Mouse (Mus musculus): ENCODE data around the gene Csnk2a1.
"Not testable (repeated sequence)": the region's sequence is repeated elsewhere in the genome, so short reads cannot be mapped to it uniquely, and the experiment has no call there.

The Csnk2a1 gene

DNA sequence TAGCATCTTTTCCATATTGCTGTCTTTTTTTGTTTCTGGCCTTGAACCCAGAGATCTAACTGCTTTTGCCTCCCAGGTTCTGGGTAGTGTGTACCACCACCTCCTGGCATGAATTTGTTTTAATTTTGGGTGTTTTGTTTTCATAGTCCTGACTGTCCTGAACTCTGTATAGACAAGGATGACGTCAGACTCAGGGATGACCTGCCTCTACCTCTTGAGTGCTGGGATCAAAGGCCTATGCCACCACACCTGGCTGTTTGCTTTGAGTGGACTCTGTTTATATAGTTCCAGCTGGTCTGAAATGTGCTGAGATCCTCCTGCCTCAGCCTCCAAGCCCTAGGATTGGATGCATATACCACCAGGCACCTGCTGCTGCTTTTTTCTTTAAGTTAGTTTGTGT is 11.3 kb downstream of the Csnk2a1 start:
- DNase-seq (ENCODE audit: low spot score), result no peak

GRCm38 (mm10) chr2:152240580-152240979 is 13.9 kb downstream of the Csnk2a1 start:
- DNase-seq (ENCODE audit: low spot score), result no peak

GRCm38 (mm10) chr2:152247213-152247612 is 20.6 kb downstream of the Csnk2a1 start:
- DNase-seq (ENCODE audit: low spot score), result no peak

DNA sequence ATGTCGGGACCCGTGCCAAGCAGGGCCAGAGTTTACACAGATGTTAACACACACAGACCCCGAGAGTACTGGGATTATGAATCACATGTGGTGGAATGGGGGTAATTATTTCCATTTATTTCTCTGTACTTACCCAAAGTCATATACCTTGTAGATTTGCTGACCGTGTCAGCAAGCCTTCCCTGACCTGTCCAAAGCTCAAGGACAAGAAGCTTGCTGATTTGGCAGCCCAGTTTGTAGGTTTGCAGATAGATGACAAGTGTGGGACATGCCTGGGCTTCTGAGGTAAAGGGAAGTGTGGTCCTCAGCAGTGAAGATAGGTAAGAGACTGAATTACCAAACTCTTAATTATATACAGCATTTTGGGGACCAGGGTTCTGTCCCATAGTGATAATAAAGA is 23.9 kb downstream of the Csnk2a1 start:
- no peak for DNase-seq (ENCODE audit: low spot score)

- no peak for DNase-seq (ENCODE audit: low spot score)
These were observed 33.1 kb downstream of the Csnk2a1 start for GRCm38 (mm10) chr2:152259739-152260138.

DNA sequence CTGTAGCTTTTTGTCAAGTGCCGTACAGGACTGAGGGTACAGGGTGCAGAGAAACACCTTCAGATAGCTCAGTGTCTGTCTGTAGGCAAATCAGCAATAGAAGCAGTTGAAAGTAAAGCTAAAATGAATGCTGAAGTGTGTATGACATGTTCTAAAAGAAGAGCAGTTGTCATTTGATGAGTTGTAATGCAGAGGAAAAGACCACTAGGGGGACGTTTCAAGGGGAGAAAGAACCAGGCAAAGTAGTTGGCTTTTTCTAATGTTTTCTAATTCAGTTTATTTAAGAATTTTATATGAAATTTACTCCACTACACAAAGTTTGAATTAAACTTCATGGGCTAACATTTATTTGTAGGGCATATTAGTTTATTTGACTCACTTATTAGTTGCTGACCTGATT is 47.0 kb downstream of the Csnk2a1 start:
- peak; percentile 23 for DNase-seq (ENCODE audit: low spot score)

DNA sequence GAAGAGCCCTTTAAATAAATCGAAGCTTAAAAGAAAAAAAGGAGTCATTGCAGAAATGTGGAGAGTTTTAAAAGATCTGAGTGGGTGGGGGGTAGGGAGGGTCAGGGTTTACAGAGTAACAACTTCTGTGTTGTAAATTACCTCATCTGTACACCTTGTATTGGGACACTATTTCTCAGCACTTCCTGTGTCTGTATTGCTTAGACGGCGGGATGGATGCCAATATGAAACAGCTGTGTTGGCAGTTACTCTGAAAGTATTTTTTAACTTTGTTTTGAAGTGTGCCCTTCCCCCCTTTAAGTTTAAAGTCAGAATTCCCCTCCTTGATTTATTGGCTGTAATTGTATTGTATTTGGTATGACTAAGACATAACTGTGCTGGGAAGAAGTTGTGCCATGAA is 54.8 kb downstream of the Csnk2a1 start:
- no peak for DNase-seq (ENCODE audit: low spot score)

- no peak for DNase-seq (ENCODE audit: low spot score)
These were observed 60.9 kb downstream of the Csnk2a1 start for GRCm38 (mm10) chr2:152287560-152287959.

DNA sequence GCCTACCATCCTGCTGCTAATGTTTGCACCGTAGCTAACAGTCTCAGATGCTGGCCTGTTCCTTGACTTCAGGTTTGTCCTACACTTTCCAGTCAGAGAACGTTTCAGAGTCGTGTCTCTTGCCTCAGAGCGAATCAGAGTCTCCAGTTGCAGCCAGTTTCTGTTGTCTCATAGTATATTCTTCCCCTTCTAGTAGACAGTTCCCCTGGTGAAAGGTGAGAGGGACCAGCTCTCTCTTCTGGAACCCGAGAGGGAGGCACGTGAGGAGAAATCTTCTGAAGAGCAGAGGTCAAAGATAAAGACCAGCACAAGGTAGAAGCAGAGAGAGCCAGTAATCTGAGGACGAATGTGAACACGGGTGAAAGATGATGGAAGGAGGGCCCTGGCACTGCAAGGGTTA is 61.4 kb downstream of the Csnk2a1 start:
- no peak for DNase-seq (ENCODE audit: low spot score)

DNA sequence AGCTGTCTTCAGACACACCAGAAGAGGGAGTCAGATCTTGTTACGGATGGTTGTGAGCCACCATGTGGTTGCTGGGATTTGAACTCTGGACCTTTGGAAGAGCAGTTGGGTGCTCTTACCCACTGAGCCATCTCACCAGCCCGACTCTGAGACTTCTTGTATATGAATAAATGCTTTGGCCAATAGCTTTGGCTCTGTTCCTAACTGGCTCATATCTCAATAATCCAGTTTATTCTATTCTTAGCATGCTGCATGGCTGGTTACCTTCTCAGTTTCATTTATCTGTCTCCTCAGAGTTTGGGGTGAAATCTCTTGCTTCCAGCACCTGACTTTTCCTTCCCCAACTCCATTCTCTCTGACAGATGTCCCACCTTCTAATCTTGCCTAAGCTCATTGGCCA is 63.0 kb downstream of the Csnk2a1 start:
- DNase-seq (ENCODE audit: low spot score), result not testable (repeated sequence)

GRCm38 (mm10) chr2:152292475-152292874 is 65.8 kb downstream of the Csnk2a1 start:
- no peak for DNase-seq (ENCODE audit: low spot score)

DNA sequence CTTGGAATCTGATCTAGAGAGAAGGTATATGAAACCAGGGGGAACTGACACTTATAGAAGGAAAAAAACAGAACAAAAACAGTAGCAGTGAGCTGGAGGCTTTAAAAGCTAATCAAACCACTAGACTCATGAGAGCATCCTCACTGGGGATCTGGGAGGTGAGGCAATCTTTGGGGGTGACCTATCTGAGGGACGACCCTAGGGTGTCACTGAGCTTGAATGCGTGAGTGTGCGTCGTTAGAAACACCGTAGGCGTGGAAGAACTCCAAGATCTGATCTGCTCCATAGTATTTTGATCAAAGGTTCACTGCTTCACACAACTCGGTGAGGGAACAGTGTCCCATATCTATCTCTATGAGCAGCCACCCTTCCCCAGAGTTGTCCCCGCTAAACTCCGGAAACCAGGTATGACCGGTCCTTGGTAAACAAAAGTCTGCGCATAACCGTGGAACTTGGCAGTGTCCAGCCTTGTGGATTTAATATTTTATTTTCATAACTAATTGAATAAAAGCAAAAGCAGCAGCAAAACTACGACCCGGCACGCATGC is 66.6 kb downstream of the Csnk2a1 start:
- DNase-seq (ENCODE audit: low spot score), result peak; percentile 42

DNA sequence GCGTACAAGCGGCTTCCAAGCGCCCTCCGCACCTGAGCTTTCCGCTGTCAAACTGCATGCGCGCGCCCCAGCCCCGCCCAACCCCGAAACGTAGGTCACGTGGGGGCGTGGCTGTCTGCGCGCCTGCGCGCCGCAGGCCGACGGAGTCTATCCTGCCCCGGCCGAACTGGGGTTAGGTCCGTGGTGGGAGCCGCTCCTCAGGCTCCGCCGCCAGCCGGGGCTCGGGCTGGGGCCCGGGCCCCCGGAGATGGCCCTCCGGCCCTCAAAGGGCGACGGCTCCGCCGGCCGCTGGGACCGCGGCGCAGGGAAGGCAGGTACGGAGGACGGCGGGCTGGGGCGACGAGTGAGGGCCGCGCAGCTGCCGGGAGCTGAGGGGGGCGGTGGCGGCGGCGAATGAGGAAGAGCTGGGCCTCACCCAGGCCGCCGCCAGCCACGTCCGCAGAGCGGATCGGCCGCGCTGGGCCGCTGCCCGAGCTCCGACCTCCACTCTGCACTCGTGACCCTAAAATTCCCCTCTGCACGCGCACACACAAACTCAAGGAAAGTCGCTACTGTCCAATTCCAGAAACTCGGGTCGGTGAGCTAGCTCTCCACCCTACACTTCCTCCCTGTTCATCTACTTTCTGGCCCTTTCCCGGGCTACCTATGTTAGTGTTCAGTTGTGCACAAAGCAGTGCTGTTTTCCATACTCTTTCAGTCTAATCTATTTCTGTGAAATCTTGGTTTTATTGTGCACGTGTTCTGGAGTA is 67.3 kb downstream of the Csnk2a1 start, which contains the start of gene Tbc1d20:
Tbc1d20 (plus strand) TSS at position 102 of the 749 bp plus-strand sequence.
- DNase-seq (ENCODE audit: low spot score), result peak; percentile 94

GRCm38 (mm10) chr2:152294541-152294940 is 67.9 kb downstream of the Csnk2a1 start:
- DNase-seq (ENCODE audit: low spot score), result peak; percentile 20

DNA sequence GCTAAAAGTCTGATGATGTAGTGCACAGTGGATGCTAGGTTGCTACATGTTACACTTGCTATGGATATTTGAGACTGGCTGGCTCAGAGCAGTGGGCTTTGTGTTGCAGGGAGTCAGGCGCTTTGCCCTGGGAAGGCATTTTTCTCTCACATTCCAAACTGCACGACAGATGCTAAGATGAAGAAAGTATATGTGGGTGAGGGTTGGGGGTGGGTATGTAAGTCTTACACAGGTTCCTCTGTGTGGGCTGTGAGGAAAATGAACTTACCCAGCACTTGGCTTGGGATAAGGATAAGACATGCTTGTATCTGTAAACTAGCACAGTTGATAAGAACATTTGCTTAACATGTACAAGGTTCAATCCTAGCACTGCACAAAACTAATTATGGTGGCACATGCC is 76.2 kb downstream of the Csnk2a1 start:
- DNase-seq (ENCODE audit: low spot score), result no peak

DNA sequence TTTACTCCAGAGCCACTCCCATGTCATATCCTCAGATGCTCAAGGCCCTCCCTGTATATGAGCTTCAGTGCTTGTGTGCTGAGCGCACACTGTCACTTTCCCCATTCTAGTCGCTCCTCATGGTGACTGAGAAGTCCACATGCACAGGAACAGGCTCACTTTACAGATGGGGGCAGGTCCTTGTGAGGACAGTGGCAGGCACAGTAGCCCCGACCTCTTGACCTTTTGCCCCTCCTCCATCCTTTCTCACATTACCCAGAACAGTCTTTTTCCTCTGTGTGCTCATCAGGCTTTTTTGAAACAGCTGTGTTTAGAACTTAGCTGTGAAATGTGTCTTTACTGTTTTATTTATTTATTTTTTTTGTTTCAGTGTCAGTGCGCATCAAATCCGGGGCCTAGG is 77.1 kb downstream of the Csnk2a1 start:
- DNase-seq (ENCODE audit: low spot score), result no peak

GRCm38 (mm10) chr2:152305480-152305879 is 78.8 kb downstream of the Csnk2a1 start:
- no peak for DNase-seq (ENCODE audit: low spot score)

- DNase-seq (ENCODE audit: low spot score), result no peak
These were observed 80.5 kb downstream of the Csnk2a1 start for GRCm38 (mm10) chr2:152307186-152307585.

DNA sequence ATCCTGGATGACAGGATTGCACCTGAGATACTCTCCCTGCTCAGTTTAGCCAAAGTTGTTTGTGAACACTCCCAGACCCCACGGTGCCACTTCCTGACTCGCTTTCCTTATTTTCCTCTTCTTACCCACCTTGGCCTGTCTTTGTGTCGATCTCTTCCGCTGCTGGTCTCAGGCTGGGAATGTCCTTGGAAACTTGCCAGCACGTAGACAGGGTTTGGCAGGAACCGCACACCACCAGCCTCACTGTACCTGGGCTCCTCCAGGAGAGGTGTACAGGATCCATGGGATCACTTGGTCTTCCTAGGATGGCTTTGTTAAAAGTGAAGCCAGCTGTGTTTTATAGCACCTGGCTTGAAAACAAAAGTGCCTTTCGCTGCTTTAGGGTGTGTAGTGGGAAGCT is 86.4 kb downstream of the Csnk2a1 start:
- no peak for DNase-seq (ENCODE audit: low spot score)

- DNase-seq (ENCODE audit: low spot score), result no peak
These were observed 87.3 kb downstream of the Csnk2a1 start for GRCm38 (mm10) chr2:152313926-152314325.

GRCm38 (mm10) chr2:152317054-152317453 is 90.4 kb downstream of the Csnk2a1 start:
- DNase-seq (ENCODE audit: low spot score), result no peak

DNA sequence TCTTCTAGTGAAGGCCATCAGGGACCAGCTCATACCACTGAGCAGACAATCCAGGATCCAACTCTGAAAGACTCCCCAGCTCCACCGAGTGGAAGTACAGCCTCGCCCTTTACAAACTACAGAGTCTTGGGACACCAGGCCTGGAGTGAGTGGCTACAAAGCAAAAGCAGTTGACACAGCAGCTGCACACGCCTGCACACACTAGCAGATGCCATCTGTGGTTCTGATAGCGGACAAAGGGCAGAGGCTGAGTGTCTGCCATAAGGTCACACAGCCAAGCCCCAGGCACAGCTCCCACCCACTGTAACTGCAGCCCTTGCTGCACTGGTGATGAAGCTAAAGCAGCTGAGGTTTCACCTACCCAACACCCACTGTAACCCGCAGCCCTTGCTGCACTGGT is 94.9 kb downstream of the Csnk2a1 start:
- no peak for DNase-seq (ENCODE audit: low spot score)

DNA sequence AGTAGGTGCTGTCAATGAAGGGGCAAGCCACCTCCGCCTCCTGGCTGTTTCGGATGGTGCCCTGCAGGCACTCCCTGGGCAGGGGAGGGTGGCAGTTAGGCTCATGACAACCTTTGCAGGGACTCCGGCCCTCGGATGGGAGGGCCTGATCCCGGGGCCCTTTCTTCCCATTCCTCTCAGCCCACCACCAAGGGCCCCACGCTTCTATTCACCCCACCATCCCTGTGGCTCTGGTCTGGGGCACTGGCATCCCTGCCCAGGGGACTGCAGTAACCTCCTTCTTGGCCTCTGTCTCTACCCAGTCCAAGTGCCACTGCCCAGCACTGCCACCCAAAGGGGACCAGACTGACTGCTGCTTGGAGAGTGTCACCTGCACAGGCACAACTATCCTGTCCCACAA is 95.6 kb downstream of the Csnk2a1 start:
- DNase-seq (ENCODE audit: low spot score), result no peak

GRCm38 (mm10) chr2:152323971-152324370 is 97.3 kb downstream of the Csnk2a1 start:
- no peak for DNase-seq (ENCODE audit: low spot score)

All from MN1 (cell line).